Comparison of ENCODE assay signal across 19 mouse cellular contexts in the genomic region with DNA sequence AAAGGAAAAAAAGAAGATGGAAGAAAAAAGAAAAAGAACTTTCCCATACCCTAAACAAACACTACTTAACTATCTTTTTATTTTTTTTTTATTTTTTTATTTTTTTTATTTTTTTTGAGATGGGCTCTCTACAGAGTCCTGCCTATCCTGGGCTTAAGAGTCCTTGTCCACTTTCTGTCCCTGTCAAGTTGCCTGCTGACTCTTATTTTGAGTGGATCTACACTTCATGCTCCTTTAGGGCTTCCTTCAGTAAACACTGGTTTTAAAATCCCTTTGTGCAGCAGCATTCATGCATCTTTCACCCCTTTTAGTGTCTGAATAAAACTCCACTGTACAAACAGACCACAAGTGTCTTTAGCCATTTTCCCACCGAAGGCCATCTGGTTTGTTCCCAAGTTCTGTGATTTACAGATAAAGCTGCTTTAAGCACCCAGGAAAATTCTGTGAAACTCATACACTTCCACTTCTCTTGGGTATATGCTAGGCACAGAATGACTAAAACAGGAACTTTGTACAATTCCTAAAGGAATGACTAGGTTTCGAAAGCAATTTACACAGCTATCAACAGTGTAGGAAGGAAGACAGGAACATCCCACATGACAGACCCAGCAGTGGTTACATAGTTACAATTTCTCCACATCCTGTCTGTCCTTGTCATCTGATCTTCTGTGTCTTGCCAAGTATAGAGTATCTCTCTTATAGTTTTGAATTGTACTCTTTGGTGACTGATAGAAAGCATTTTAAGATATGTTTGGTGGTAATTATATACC.
DNase-seq lines count a peak whose midpoint lies in the region; ATAC-seq and TF ChIP-seq lines count a peak whose summit lies in the region.
"Had no signal": no experiment of that assay in that cellular context is flagged by ENCODE, and none has a peak within 500 bp of the region (broad histone marks: within the 10 kb centered on the region; RNA-seq: fewer than 3 reads in every experiment).

No protein-coding gene starts in this region.

- no peak overlapping the region for H3K4me3 ChIP-seq in left cerebral cortex, adult 2 months
- H3K4me3 ChIP-seq in hindbrain, postnatal 0 days (ENCODE audit: low read length) = no peak overlapping the region
- H3K4me3 ChIP-seq: intestine, embryonic 15.5 days; limb, embryonic 12.5 days; liver, embryonic 15.5 days; stomach, embryonic 15.5 days had no signal

- WGBS in hindbrain, postnatal 0 days = 45% methylated on average over 2 of the region's 2 CpGs

- H3K4me1 ChIP-seq in hindbrain, postnatal 0 days (ENCODE audit: insufficient read depth, low read length) = no peaks in the 10 kb centered on the region
- H3K4me1 ChIP-seq: intestine, embryonic 15.5 days; limb, embryonic 12.5 days; liver, embryonic 15.5 days; stomach, embryonic 15.5 days had no signal

- H3K9ac ChIP-seq in hindbrain, postnatal 0 days (replicated peaks; ENCODE audit: low read length) = no peak overlapping the region
- H3K9ac ChIP-seq: intestine, embryonic 15.5 days; limb, embryonic 12.5 days; liver, embryonic 15.5 days; stomach, embryonic 15.5 days had no signal

- peak; percentile 53; the same call in 1 of the 2 replicates for ATAC-seq in hindbrain, postnatal 0 days
- ATAC-seq: intestine, embryonic 15.5 days had no signal

- intact Hi-C loops in left cerebral cortex, adult 2 months (cut with DNase I) = no loop called here
- intact Hi-C loops in left cerebral cortex, postnatal 14 days (cut with DNase I) = no loop called here

- no peaks in the 10 kb centered on the region for H3K27me3 ChIP-seq in hindbrain, postnatal 0 days (ENCODE audit: insufficient read depth, low read length)
- H3K27me3 ChIP-seq: intestine, embryonic 15.5 days; limb, embryonic 12.5 days; liver, embryonic 15.5 days; stomach, embryonic 15.5 days had no signal

- no peak for TF ChIP-seq CTCF in left cerebral cortex, adult 2 months (IDR thresholded peaks at IDR 0.05)
- TF ChIP-seq CTCF in hindbrain, postnatal 0 days (IDR thresholded peaks at IDR 0.05; ENCODE audit: low read depth) = no peak

- peak overlapping the region; percentile 51 for H3K27ac ChIP-seq in left cerebral cortex, adult 2 months
- H3K27ac ChIP-seq in hindbrain, postnatal 0 days = peak overlapping the region; percentile 42; the same call in 1 of the 2 replicates
- H3K27ac ChIP-seq: intestine, embryonic 15.5 days; limb, embryonic 12.5 days; liver, embryonic 15.5 days; stomach, embryonic 15.5 days had no signal

- no peaks in the 10 kb centered on the region for H3K9me3 ChIP-seq in hindbrain, postnatal 0 days (ENCODE audit: low read length)
- H3K9me3 ChIP-seq: intestine, embryonic 15.5 days; limb, embryonic 12.5 days; liver, embryonic 15.5 days; stomach, embryonic 15.5 days had no signal

- no peak for DNase-seq in left cerebral cortex, adult 2 months (ENCODE audit: extremely low spot score in 1 of 2, low spot score in 2 of 2)
- DNase-seq in left cerebral cortex, postnatal 14 days (ENCODE audit: low spot score in 2 of 2) = no peak
- DNase-seq in 3T3-L1 (ENCODE audit: low read depth, low spot score) = peak; percentile 13
- DNase-seq in adipocyte (ENCODE audit: low spot score) = peak; percentile 12
- DNase-seq in hindbrain, postnatal 0 days (ENCODE audit: low spot score) = peak; percentile 18
- no peak for DNase-seq in embryo, embryonic 11 days
- DNase-seq in thymus, adult 18-20 months = no peak
- no peak for DNase-seq in right cerebral cortex, postnatal 14 days
- DNase-seq: cerebellum, adult 11 months; cerebellum, postnatal 14 days; gastrocnemius, postnatal 36 days; heart, postnatal 14 days; lung, postnatal 10 days; right cerebral cortex, adult 18-20 months had no signal

- H3K4me2 ChIP-seq in hindbrain, postnatal 0 days (ENCODE audit: low read depth, low read length) = no peak overlapping the region
- H3K4me2 ChIP-seq: heart, embryonic 11.5 days; intestine, embryonic 15.5 days; limb, embryonic 12.5 days; liver, embryonic 15.5 days; stomach, embryonic 15.5 days had no signal

- H3K36me3 ChIP-seq in hindbrain, postnatal 0 days (ENCODE audit: insufficient read depth, low read length) = no peaks in the 10 kb centered on the region
- H3K36me3 ChIP-seq: intestine, embryonic 15.5 days; limb, embryonic 12.5 days; liver, embryonic 15.5 days; stomach, embryonic 15.5 days had no signal

Comparison
In these comparisons a context has a peak if more than half of its experiments do, and no peak if none do; other contexts are left out.
1. DNase-seq: peak in 3T3-L1 (single experiment), adipocyte (single experiment) and hindbrain, postnatal 0 days (single experiment); none in left cerebral cortex, adult 2 months (0 of 2), left cerebral cortex, postnatal 14 days (0 of 2), embryo, embryonic 11 days (single experiment), thymus, adult 18-20 months (0 of 2) and right cerebral cortex, postnatal 14 days (single experiment).